Mouse (Mus musculus) forebrain, embryonic 15.5 days (tissue): ENCODE results near the gene Morc1. TPM values are rescaled to one million over a fixed set of nuclear protein-coding genes. Genes with fewer than 3 reads are reported as not detected.

ENCODE experiments used
- ATAC-seq: fragments of 200-750 bp; cut with Nextera tagmentation; replicated peaks from 2 replicates; pipeline ENCODE4 v1.8.0; 2017; ENCODE audit warnings: mild to moderate bottlenecking, moderate TSS enrichment, moderate library complexity
- H3K27ac ChIP-seq: fragments of 300-500 bp; sonication (generic); replicated peaks from 2 replicates; pipeline ENCODE4 v1.5.1; 2015; ENCODE audit warnings: mild to moderate bottlenecking, inconsistent platforms
- H3K27me3 ChIP-seq: fragments of 300-500 bp; sonication (generic); 2 replicates; pipeline ENCODE4 v1.6.1; 2015; ENCODE audit warnings: inconsistent platforms
- H3K36me3 ChIP-seq: fragments of 300-500 bp; sonication (generic); 2 replicates; pipeline ENCODE4 v1.6.1; 2015; ENCODE audit warnings: mild to moderate bottlenecking, inconsistent platforms
- H3K4me1 ChIP-seq: fragments of 300-500 bp; sonication (generic); 2 replicates; pipeline ENCODE4 v1.6.1; 2015; ENCODE audit warnings: inconsistent platforms
- H3K4me2 ChIP-seq: fragments of 300-500 bp; sonication (generic); replicated peaks from 2 replicates; pipeline ENCODE4 v1.6.1; 2015; ENCODE audit warnings: mild to moderate bottlenecking, inconsistent platforms
- H3K4me3 ChIP-seq: fragments of 300-500 bp; sonication (generic); 2 replicates; pipeline ENCODE4 v1.5.1; 2015; ENCODE audit warnings: mild to moderate bottlenecking, inconsistent platforms
- H3K9ac ChIP-seq: fragments of 300-500 bp; sonication (generic); replicated peaks from 2 replicates; pipeline ENCODE4 v1.6.1; 2015; ENCODE audit warnings: mild to moderate bottlenecking, inconsistent platforms
- H3K9me3 ChIP-seq: fragments of 300-500 bp; sonication (generic); 2 replicates; pipeline ENCODE4 v1.6.1; 2016; ENCODE audit warnings: inconsistent platforms
- WGBS: fragments of 180-500 bp; shearing (Covaris S2); methylation state at CpG from one replicate; pipeline ENCODE4 v1.1.7; 2015; ENCODE audit warnings: mixed read lengths; 5-methylcytosine and 5-hydroxymethylcytosine counted together
- polyA plus RNA-seq: library from polyadenylated mRNA; unstranded; fragments of >200 nt; fragmentation: Nextera tagmentation; extraction: Ambion mirVana; gene quantifications from 2 replicates; pipeline ENCODE4 v1.2.1, GENCODE M21; 2015

Gene Morc1
- polyA plus RNA-seq, 1 experiment from 2014 or later, result not detected

DNA sequence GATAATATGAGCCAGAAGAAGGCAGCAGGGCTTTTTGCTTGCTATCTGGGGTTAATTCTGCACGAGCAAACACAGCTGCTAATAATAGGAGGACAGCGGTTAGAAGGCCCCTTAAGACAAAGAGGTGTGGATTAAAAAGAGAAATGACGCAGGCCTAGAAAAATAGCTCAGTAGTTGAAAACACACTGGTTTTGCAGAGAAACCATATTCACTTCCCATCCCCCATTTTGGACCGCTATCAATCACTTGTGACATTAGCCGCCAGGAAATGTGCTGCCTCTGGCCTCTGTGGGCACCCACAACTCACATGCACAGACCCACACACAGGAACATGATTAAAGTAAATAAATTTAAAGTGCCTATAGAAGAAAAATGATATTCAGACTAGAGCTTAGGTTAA lies 240.7 kb downstream of the Morc1 start:
- Histone ChIP-seq H3K9me3 (no peaks in the 10 kb centered on the region), H3K36me3 (no peaks in the 10 kb centered on the region), H3K27ac (no peak overlapping the region), H3K4me3 (no peak overlapping the region), H3K9ac (no peak overlapping the region), H3K4me1 (no peaks in the 10 kb centered on the region), H3K4me2 (no peak overlapping the region), H3K27me3 (no peaks in the 10 kb centered on the region)
- ATAC-seq, result no peak
- WGBS, result 74% methylated on average over 5 of the region's 5 CpGs

- Histone ChIP-seq H3K9ac (no peak overlapping the region), H3K36me3 (no peaks in the 10 kb centered on the region), H3K9me3 (no peaks in the 10 kb centered on the region), H3K4me3 (no peak overlapping the region), H3K4me1 (no peaks in the 10 kb centered on the region), H3K27me3 (no peaks in the 10 kb centered on the region), H3K27ac (no peak overlapping the region), H3K4me2 (no peak overlapping the region)
- WGBS, result 89% methylated on average over 3 of the region's 3 CpGs
- ATAC-seq, result no peak
Measured at GRCm38 (mm10) chr16:48672664-48673063, 241.6 kb downstream of the Morc1 start.

DNA sequence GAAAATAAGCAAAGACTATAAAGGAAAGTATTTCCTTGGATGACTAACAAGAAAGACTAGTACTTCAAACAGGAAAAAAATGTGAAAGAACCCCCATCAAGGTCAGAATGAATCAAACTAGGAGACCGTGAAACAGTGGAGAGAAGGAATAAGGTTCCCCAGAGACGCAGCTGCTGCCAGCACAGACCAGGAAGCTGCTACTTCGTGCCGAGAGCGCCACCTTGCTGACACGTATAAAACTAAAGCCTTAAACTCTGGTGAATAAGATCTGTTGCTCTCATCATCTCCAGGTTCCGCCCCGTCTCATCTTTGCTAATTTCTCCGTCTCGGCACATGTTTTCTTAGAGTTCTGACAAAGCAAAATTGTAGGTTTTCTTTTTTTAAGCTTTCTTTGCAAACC lies 244.6 kb downstream of the Morc1 start:
- Histone ChIP-seq H3K27me3 (no peaks in the 10 kb centered on the region), H3K27ac (no peak overlapping the region), H3K9ac (no peak overlapping the region), H3K4me3 (no peak overlapping the region), H3K4me2 (no peak overlapping the region), H3K9me3 (no peaks in the 10 kb centered on the region), H3K4me1 (no peaks in the 10 kb centered on the region), H3K36me3 (no peaks in the 10 kb centered on the region)
- ATAC-seq, result peak; percentile 95
- 15% methylated on average over 10 of the region's 10 CpGs for WGBS

GRCm38 (mm10) chr16:48676205-48676604 lies 245.2 kb downstream of the Morc1 start:
- Histone ChIP-seq H3K9ac (no peak overlapping the region), H3K27ac (no peak overlapping the region), H3K27me3 (no peaks in the 10 kb centered on the region), H3K4me1 (no peaks in the 10 kb centered on the region), H3K9me3 (no peaks in the 10 kb centered on the region), H3K4me3 (no peak overlapping the region), H3K4me2 (no peak overlapping the region), H3K36me3 (no peaks in the 10 kb centered on the region)
- ATAC-seq, result 0 out of 2 replicates have a peak, but pooled peaks have one; percentile 2
- 76% methylated on average over 2 of the region's 2 CpGs for WGBS

DNA sequence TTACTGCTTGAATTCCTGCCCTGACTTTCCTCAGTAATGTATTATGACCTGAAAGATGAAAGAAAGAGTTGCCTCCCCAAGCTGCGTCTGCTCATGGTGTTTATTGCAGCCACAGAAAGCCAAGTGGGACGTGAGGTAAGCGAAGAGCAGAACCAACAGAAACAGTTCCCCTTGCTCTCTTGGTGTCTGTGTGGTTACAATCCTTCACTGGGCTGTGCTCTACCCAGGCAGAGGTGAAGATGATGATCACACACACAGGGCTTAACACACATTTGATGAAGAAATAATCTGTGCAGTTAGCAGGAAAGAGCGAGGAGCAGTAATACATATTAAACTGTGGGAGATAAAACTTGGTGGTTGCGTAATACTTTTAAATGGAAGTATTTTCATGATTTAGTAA lies 246.3 kb downstream of the Morc1 start:
- no peak overlapping the region for H3K27ac ChIP-seq
- no peaks in the 10 kb centered on the region for H3K9me3 ChIP-seq
- H3K36me3 ChIP-seq, result no peaks in the 10 kb centered on the region
- no peak overlapping the region for H3K4me2 ChIP-seq
- 87% methylated on average over 5 of the region's 5 CpGs for WGBS
- H3K9ac ChIP-seq, result no peak overlapping the region
- no peaks in the 10 kb centered on the region for H3K27me3 ChIP-seq
- H3K4me3 ChIP-seq, result no peak overlapping the region
- ATAC-seq, result no peak
- H3K4me1 ChIP-seq, result no peaks in the 10 kb centered on the region

DNA sequence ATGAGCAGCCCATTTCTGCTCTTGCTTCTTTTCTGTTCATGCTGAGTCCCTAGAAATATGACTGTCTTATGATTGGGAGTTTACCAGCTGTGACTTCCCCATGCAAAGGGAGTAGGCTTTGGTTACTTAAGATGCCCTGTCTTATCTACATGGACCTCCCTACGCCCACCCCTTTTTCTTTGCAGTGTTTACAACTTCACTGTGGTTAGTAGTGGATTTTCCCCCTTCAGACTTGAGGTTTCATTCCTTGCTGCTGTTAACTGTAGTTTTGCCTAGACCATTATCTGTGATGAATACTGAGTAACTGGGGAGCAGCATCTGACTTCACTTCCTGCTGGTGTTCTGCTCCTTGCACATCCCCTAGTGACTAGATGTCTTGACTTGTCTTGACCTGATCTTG lies 247.0 kb downstream of the Morc1 start:
- no peaks in the 10 kb centered on the region for H3K9me3 ChIP-seq
- no peaks in the 10 kb centered on the region for H3K27me3 ChIP-seq
- no peak overlapping the region for H3K4me3 ChIP-seq
- no peak overlapping the region for H3K27ac ChIP-seq
- no peaks in the 10 kb centered on the region for H3K36me3 ChIP-seq
- H3K9ac ChIP-seq, result no peak overlapping the region
- ATAC-seq, result no peak
- WGBS, result 94% methylated on average over 1 of the region's 1 CpGs
- H3K4me1 ChIP-seq, result no peaks in the 10 kb centered on the region
- H3K4me2 ChIP-seq, result no peak overlapping the region

Other genes starting within 250 kb of the Morc1 start
- gene Dppa4, start 147.5 kb upstream of the Morc1 start, polyA plus RNA-seq, result not detected in 2 replicates
- gene Dppa2, start 127.3 kb upstream of the Morc1 start, polyA plus RNA-seq, result not detected in 2 replicates
- gene Gm5485, start 18.8 kb upstream of the Morc1 start, polyA plus RNA-seq, result not detected in 2 replicates